ENCODE assay signal across 9 mouse cellular contexts in the genomic region with DNA sequence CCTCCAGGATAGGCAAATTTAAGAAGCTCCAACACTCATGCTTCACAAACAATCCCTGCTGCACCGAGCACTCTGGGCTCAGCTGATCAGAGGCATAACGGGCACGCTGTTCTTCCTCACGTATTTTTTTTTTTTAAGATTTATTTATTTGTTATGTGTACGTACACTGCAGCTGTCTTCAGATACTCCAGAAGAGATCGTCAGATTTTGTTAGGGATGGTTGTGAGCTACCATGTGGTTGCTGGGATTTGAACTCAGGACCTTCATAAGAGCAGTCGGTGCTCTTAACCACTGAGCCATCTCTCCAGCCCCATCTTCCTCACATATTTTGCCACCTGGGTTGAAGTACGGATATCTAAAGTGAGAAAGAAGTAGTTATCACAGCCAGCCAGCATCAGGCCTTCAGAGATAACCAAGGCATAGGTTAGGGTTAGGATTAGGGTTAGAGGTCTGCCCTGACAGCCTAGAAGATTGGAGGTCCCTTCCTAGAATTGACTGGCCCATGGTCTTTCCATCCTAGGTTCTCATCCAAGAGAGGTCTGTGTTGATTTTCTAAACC. TPM values are rescaled to one million over a fixed set of nuclear protein-coding genes. Genes with fewer than 3 reads are reported as not detected.
DNase-seq lines count a peak whose midpoint lies in the region; ATAC-seq and TF ChIP-seq lines count a peak whose summit lies in the region.
"Had no signal": no experiment of that assay in that cellular context is flagged by ENCODE, and none has a peak within 500 bp of the region (broad histone marks: within the 10 kb centered on the region; RNA-seq: fewer than 3 reads in every experiment).

A gene (minus strand): TSS at position 51 of the 559 bp plus-strand sequence.

- no peak within 1 kb of the TSS for H3K27ac ChIP-seq in liver, adult 2 months (replicated peaks; ENCODE audit: insufficient read depth, low read depth, low read length)
- H3K27ac ChIP-seq in forebrain, embryonic 13.5 days = peak within 1 kb of the TSS; percentile 21
- no peak within 1 kb of the TSS for H3K27ac ChIP-seq in neural tube, embryonic 12.5 days

- H3K27me3 ChIP-seq in liver, adult 2 months (ENCODE audit: control insufficient read depth, insufficient read depth, low read length) = no peaks in the 10 kb centered on the region
- H3K27me3 ChIP-seq in forebrain, embryonic 13.5 days = no peaks in the 10 kb centered on the region
- no peaks in the 10 kb centered on the region for H3K27me3 ChIP-seq in neural tube, embryonic 12.5 days (replicated peaks)

- H3K9ac ChIP-seq in liver, adult 2 months (ENCODE audit: low read depth, low read length) = peak within 1 kb of the TSS; percentile 8; the same call in 1 of the 2 replicates
- H3K9ac ChIP-seq in forebrain, embryonic 13.5 days = peak within 1 kb of the TSS; percentile 57
- 0 out of 2 replicates have a peak within 1 kb of the TSS, but pooled peaks have one; percentile 29 for H3K9ac ChIP-seq in neural tube, embryonic 12.5 days

- no peaks in the 10 kb centered on the region for H3K9me3 ChIP-seq in forebrain, embryonic 13.5 days (replicated peaks)
- no peaks in the 10 kb centered on the region for H3K9me3 ChIP-seq in neural tube, embryonic 12.5 days

- TF ChIP-seq POLR2A in liver, adult 2 months (IDR thresholded peaks at IDR 0.05; ENCODE audit: extremely low read depth, insufficient read depth, low read length) = no peak

- H3K4me3 ChIP-seq in liver, adult 2 months (ENCODE audit: insufficient read depth, low read depth, low read length) = peak within 1 kb of the TSS; percentile 15; the same call in 1 of the 2 replicates
- H3K4me3 ChIP-seq in forebrain, embryonic 13.5 days = peak within 1 kb of the TSS; percentile 32
- H3K4me3 ChIP-seq in neural tube, embryonic 12.5 days = peak within 1 kb of the TSS; percentile 26
- H3K4me3 ChIP-seq: myocyte had no signal

- ATAC-seq in forebrain, embryonic 13.5 days = no peak
- ATAC-seq in neural tube, embryonic 12.5 days (ENCODE audit: low FRiP score, low read depth) = no peak

- DNase-seq in liver, adult 2 months (ENCODE audit: extremely low read depth, low read depth, low spot score) = no peak
- DNase-seq in liver = no peak
- DNase-seq in left cerebral cortex, adult 8-10 months (ENCODE audit: low spot score in 2 of 2) = no peak
- no peak for DNase-seq in natural killer cell, adult 2 months (ENCODE audit: low spot score in 2 of 2)
- DNase-seq in frontal cortex, postnatal 10 days (ENCODE audit: low spot score in 2 of 2) = no peak
- no peak for DNase-seq in thymus, adult 18-20 months

- TF ChIP-seq CTCF in liver, adult 2 months (IDR thresholded peaks at IDR 0.05; ENCODE audit: low read depth, low read length) = no peak

- H3K36me3 ChIP-seq in liver, adult 2 months (ENCODE audit: control insufficient read depth, insufficient read depth, low read length) = no peaks in the 10 kb centered on the region
- H3K36me3 ChIP-seq in forebrain, embryonic 13.5 days (ENCODE audit: poor library complexity, severe bottlenecking) = peaks cover 15% of the 10 kb centered on the region
- H3K36me3 ChIP-seq in neural tube, embryonic 12.5 days = peaks cover 7% of the 10 kb centered on the region; the same call in 1 of the 2 replicates

- peaks cover 10% of the 10 kb centered on the region for H3K4me1 ChIP-seq in liver, adult 2 months (ENCODE audit: control insufficient read depth, insufficient read depth, low read length)
- H3K4me1 ChIP-seq in forebrain, embryonic 13.5 days = peaks cover 56% of the 10 kb centered on the region
- peaks cover 37% of the 10 kb centered on the region for H3K4me1 ChIP-seq in neural tube, embryonic 12.5 days

- 96% methylated on average over 8 of the region's 8 CpGs for WGBS in liver, adult 2 months
- WGBS in forebrain, embryonic 13.5 days = 89% methylated on average over 8 of the region's 8 CpGs
- 90% methylated on average over 8 of the region's 8 CpGs for WGBS in neural tube, embryonic 12.5 days

- H3K79me2 ChIP-seq in liver, adult 2 months (ENCODE audit: control insufficient read depth, insufficient read depth, low read length) = no peaks in the 10 kb centered on the region

- peak within 1 kb of the TSS; percentile 68 for H3K4me2 ChIP-seq in forebrain, embryonic 13.5 days
- peak within 1 kb of the TSS; percentile 68 for H3K4me2 ChIP-seq in neural tube, embryonic 12.5 days (replicated peaks)

RNA-seq across cellular contexts. Expression of the gene that starts here (rescaled TPM):
- total RNA-seq in liver, adult 2 months (2014; rRNA removed) = 0.13 and 0.37 TPM in 2 replicates
- polyA plus RNA-seq in liver, adult 2 months (2012; rRNA removed) = 0.15 and 0.40 TPM in 2 replicates
- polyA plus RNA-seq in forebrain, embryonic 13.5 days (2015; fragmentation: Nextera tagmentation; extraction: Ambion mirVana) = 3.7 and 4.1 TPM in 2 replicates
- total RNA-seq in left cerebral cortex, adult 8-10 months (2022) = 10 to 100 TPM; 41.3 to 54.4 (median 48.4) TPM
- 1.6 and 2.2 TPM in 2 replicates for polyA plus RNA-seq in neural tube, embryonic 12.5 days (2016; fragmentation: Nextera tagmentation; extraction: Ambion mirVana)

Comparison
In these comparisons a context has a peak if more than half of its experiments do, and no peak if none do; other contexts are left out.
1. RNA of the gene that starts here (total RNA-seq): 41.3 to 54.4 TPM in left cerebral cortex, adult 8-10 months; 0.13 to 0.37 TPM in liver, adult 2 months; every median in the first group is over 10 times any median in the second.
2. Peak in every context shown above with its lines, with median percentiles within 50 percentile points of each other: H3K4me3 ChIP-seq and H3K9ac ChIP-seq.